Comparison of ENCODE assay signal across 3 mouse cellular contexts in genomic region chr15:103275943-103276342, GRCm38 (mm10). TPM values are rescaled to one million over a fixed set of nuclear protein-coding genes. Genes with fewer than 3 reads are reported as not detected.
"Had no signal": no experiment of that assay in that cellular context is flagged by ENCODE, and none has a peak within 500 bp of the region (broad histone marks: within the 10 kb centered on the region; RNA-seq: fewer than 3 reads in every experiment).

No protein-coding gene starts in this region.

RNA-seq across cellular contexts. Expression of gene Gpr84, which starts 34.5 kb away (rescaled TPM):
- total RNA-seq: neutrophil, adult 5-6 weeks had no signal
- polyA plus RNA-seq: thymus, postnatal 0 days; urinary bladder, adult 2 months had no signal
